Mouse (Mus musculus): ENCODE data around the gene Olfr916.

Gene Olfr916

GRCm38 (mm10) chr9:38659775-38660174 is at the start of gene Olfr916:
TSS of gene Olfr916 (minus strand) at chr9:38659875.
- no peak for DNase-seq

- no peak for DNase-seq
Observed at GRCm38 (mm10) chr9:38674501-38674900, 14.8 kb upstream of the Olfr916 start, which contains the start of gene Olfr918. TSS of gene Olfr918 (minus strand) at chr9:38674601.

GRCm38 (mm10) chr9:38672887-38673286 is 13.2 kb upstream of the Olfr916 start:
- no peak for DNase-seq

GRCm38 (mm10) chr9:38665742-38666141 is 6.1 kb upstream of the Olfr916 start, which contains the start of gene Olfr917:
TSS of gene Olfr917 (minus strand) at chr9:38665842.
- no peak for DNase-seq

- no peak for DNase-seq
Observed at GRCm38 (mm10) chr9:38632406-38632805, 27.3 kb downstream of the Olfr916 start.

Data from right cerebral cortex, postnatal 25 days (tissue).